Mouse (Mus musculus) liver, embryonic 14.5 days (tissue): ENCODE data around the gene Adssl1.

ENCODE experiments used
- CTCF ChIP-seq: IDR thresholded peaks from 2 replicates; pipeline ENCODE4 v1.5.1; 2016; ENCODE audit warnings: antibody characterized with exemption, low read depth, control low read depth
- EP300 ChIP-seq: IDR thresholded peaks from 2 replicates; pipeline ENCODE4 v1.6.1; 2016; ENCODE audit warnings: antibody characterized with exemption, low read depth

GRCm38 (mm10) chr12:112644180-112644854 is 24.5 kb downstream of the Adssl1 start, which contains the start of gene Siva1:
- TF ChIP-seq EP300 (no peak; the same call in 1 of the 2 replicates), CTCF (no peak)
